Mouse (Mus musculus) embryonic facial prominence, embryonic 13.5 days (tissue): ENCODE data around the gene Cfd. TPM values are rescaled to one million over a fixed set of nuclear protein-coding genes. Genes with fewer than 3 reads are reported as not detected.
A peak's percentile ranks its signal among the peaks of the same experiment; 100 is the strongest.

Experiments
- ATAC-seq: fragments of 200-750 bp; cut with Nextera tagmentation; 2 replicates; pipeline ENCODE4 v1.8.0; 2017; ENCODE audit warnings: low read depth; ENCODE audit not compliant: insufficient number of reproducible peaks, insufficient read depth, low FRiP score, low TSS enrichment
- H3K27ac ChIP-seq: fragments of 300-500 bp; sonication (generic); 2 replicates; pipeline ENCODE4 v1.5.1; 2015; ENCODE audit warnings: moderate library complexity, mild to moderate bottlenecking, inconsistent platforms
- H3K27me3 ChIP-seq: fragments of 300-500 bp; sonication (generic); 2 replicates; pipeline ENCODE4 v1.6.1; 2015; ENCODE audit warnings: mild to moderate bottlenecking, inconsistent platforms
- H3K36me3 ChIP-seq: fragments of 300-500 bp; sonication (generic); 2 replicates; pipeline ENCODE4 v1.6.1; 2015; ENCODE audit warnings: mild to moderate bottlenecking, inconsistent platforms
- H3K4me1 ChIP-seq: fragments of 300-500 bp; sonication (generic); 2 replicates; pipeline ENCODE4 v1.6.1; 2015; ENCODE audit warnings: inconsistent platforms
- H3K4me2 ChIP-seq: fragments of 300-500 bp; sonication (generic); 2 replicates; pipeline ENCODE4 v1.6.1; 2015; ENCODE audit warnings: moderate library complexity, mild to moderate bottlenecking, inconsistent platforms
- H3K4me3 ChIP-seq: fragments of 300-500 bp; sonication (generic); 2 replicates; pipeline ENCODE4 v1.5.1; 2015; ENCODE audit warnings: mild to moderate bottlenecking, inconsistent platforms
- H3K9ac ChIP-seq: fragments of 300-500 bp; sonication (generic); 2 replicates; pipeline ENCODE4 v1.6.1; 2015; ENCODE audit warnings: mild to moderate bottlenecking, inconsistent platforms
- H3K9me3 ChIP-seq: fragments of 300-500 bp; sonication (generic); 2 replicates; pipeline ENCODE4 v1.6.1; 2016; ENCODE audit warnings: inconsistent platforms
- WGBS: fragments of 180-500 bp; shearing (Covaris S2); methylation state at CpG from one replicate; pipeline ENCODE4 v1.1.7; 2015; ENCODE audit warnings: mixed read lengths; 5-methylcytosine and 5-hydroxymethylcytosine counted together
- polyA plus RNA-seq: library from polyadenylated mRNA; unstranded; fragments of >200 nt; fragmentation: Nextera tagmentation; extraction: Ambion mirVana; gene quantifications from 2 replicates; pipeline ENCODE4 v1.2.1, GENCODE M21; 2015

The Cfd gene
- polyA plus RNA-seq, 1 experiment from 2014 or later, result not detected

DNA sequence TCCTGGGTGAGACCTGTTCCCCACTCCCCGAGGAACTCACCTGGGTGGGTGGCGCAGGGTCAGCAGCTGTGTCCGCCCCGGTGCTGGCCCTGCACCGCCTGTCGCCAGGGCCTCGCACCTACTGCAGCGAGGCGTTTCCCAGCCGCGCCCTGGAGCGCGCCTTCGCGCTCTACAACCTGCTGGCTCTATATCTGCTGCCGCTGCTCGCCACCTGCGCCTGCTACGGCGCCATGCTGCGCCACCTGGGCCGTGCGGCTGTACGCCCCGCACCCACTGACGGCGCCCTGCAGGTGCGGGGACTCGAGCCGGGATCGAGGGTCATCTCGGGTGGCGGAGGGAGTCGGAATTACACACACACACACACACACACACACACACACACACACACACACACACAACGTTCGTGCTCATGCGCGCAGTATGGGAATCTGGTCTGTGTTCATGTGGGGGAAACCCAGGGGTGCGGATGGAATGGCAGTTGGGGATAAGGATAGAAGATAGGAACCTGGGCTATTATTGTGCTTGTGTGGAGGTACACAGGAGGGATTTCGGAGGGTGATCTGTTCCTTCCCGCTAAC lies 30.4 kb downstream of the Cfd start, which contains the start of gene R3hdm4:
Gene R3hdm4, minus strand, starts transcription at position 251 of the 578 bp plus-strand sequence.
- peaks cover 50% of the 10 kb centered on the region for H3K4me1 ChIP-seq
- 4% methylated on average over 41 of the region's 41 CpGs for WGBS
- H3K27ac ChIP-seq, result no peak within 1 kb of the TSS
- H3K4me2 ChIP-seq, result peak within 1 kb of the TSS; percentile 56
- H3K9me3 ChIP-seq, result no peaks in the 10 kb centered on the region
- H3K27me3 ChIP-seq, result peaks cover 73% of the 10 kb centered on the region
- ATAC-seq, result no peak; the same call in 1 of the 2 replicates
- H3K36me3 ChIP-seq, result no peaks in the 10 kb centered on the region
- H3K9ac ChIP-seq, result peak within 1 kb of the TSS; percentile 62
- peak within 1 kb of the TSS; percentile 33 for H3K4me3 ChIP-seq

GRCm38 (mm10) chr10:79921572-79921971 lies 30.9 kb downstream of the Cfd start:
- Histone ChIP-seq H3K36me3 (no peaks in the 10 kb centered on the region), H3K4me2 (peak overlapping the region; percentile 56), H3K27me3 (peaks cover 73% of the 10 kb centered on the region), H3K27ac (no peak overlapping the region), H3K4me3 (peak overlapping the region; percentile 33), H3K4me1 (peaks cover 53% of the 10 kb centered on the region), H3K9ac (peak overlapping the region; percentile 62), H3K9me3 (no peaks in the 10 kb centered on the region)
- WGBS, result 1% methylated on average over 34 of the region's 34 CpGs
- ATAC-seq, result no peak

GRCm38 (mm10) chr10:79924998-79925784 lies 34.5 kb downstream of the Cfd start:
- ATAC-seq, result no peak
- Histone ChIP-seq H3K9ac (no peak overlapping the region), H3K36me3 (no peaks in the 10 kb centered on the region), H3K4me2 (peak overlapping the region; percentile 89), H3K4me3 (peak overlapping the region; percentile 95), H3K4me1 (peaks cover 47% of the 10 kb centered on the region), H3K27me3 (peaks cover 42% of the 10 kb centered on the region), H3K9me3 (no peaks in the 10 kb centered on the region), H3K27ac (peak overlapping the region; percentile 98)
- 11% methylated on average over 29 of the region's 29 CpGs for WGBS

DNA sequence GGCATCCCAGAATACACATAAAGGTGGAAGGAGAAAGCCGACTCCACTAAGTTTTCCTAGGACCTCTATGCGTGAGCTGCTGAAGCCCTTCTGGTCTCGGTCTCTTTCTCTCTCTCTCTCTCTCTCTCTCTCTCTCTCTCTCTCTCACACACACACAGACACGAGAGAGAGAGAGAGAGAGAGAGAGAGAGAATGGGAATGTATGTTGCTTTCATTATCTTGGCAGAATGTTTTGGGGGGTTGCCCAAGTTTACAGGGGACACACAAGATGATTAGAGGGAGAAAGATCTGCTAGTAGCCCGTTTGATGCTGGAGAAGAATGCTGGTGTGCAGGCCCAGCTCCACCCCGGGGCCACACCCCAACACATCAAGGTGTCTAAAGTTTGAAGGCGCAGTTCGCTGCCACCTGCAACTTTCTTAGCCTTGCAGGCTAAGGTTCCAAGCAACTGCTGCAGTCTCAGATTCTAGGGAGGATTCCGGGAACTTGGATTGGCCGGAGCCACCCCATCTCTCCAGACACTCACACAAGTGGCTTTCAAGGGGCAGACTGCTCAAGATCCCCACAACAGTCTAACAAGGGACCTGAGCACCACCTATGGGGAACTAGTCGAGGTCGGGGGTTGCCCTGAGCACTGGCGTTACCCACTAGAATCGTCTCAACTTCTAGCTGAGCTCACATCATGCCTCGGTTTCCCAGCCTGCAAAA lies 35.3 kb downstream of the Cfd start:
- H3K9ac ChIP-seq, result peak overlapping the region; percentile 96
- H3K27me3 ChIP-seq, result peaks cover 35% of the 10 kb centered on the region
- H3K27ac ChIP-seq, result peak overlapping the region; percentile 98
- peaks cover 42% of the 10 kb centered on the region for H3K4me1 ChIP-seq
- H3K4me2 ChIP-seq, result peak overlapping the region; percentile 89
- peak overlapping the region; percentile 95 for H3K4me3 ChIP-seq
- H3K9me3 ChIP-seq, result no peaks in the 10 kb centered on the region
- WGBS, result 8% methylated on average over 15 of the region's 15 CpGs
- H3K36me3 ChIP-seq, result peaks cover 4% of the 10 kb centered on the region
- ATAC-seq, result no peak

DNA sequence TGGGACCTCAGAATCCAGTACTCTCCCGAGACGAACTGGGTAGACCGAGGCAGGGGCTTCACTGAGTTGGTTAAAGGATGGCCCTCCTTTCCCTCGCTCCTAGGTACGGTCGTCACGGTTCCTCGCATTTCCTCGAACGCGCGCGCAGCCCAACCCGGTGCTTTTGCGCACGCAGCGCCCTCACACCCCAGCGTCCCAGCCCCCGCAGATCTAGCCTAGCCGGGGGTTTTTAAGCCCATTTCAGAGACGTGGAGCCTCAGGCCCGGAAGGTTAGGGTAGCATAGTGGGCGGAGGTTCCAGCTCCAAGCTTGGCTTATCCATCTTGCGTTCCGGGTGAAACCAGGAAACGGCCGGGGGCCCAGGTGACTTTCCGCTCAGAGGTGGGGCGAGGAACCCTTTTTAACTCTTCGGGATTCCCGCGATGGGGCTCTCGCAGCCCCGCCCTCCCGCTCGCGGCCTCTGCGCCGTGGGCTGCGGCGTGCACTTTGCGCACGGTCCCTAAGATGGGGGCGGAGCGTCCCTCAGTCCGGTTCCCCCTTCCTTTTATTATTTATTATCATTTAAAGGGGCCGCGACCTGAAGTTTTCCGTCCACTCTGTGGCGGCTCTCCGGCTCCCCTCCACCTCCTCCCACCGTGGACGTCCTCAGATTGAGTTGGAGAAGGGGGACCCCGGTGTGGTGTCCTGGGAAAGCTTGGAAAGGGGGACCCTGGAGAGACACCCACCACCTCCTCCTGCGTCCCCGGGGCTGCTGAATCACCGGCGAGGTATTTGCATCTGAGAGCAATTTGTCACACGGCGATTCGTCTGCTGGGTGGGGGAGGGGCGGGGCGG lies 36.1 kb downstream of the Cfd start, which contains the start of gene Arid3a:
Gene Arid3a, plus strand, starts transcription at position 553 of the 833 bp plus-strand sequence.
- Histone ChIP-seq H3K27me3 (peaks cover 27% of the 10 kb centered on the region), H3K27ac (peak within 1 kb of the TSS; percentile 98), H3K9me3 (no peaks in the 10 kb centered on the region), H3K4me2 (peak within 1 kb of the TSS; percentile 89), H3K9ac (peak within 1 kb of the TSS; percentile 96), H3K4me3 (peak within 1 kb of the TSS; percentile 95), H3K4me1 (peaks cover 37% of the 10 kb centered on the region), H3K36me3 (peaks cover 12% of the 10 kb centered on the region)
- 0% methylated on average over 63 of the region's 63 CpGs for WGBS
- peak; percentile 70 for ATAC-seq

- ATAC-seq, result 0 out of 2 replicates have a peak, but pooled peaks have one; percentile 8
- H3K9ac ChIP-seq, result peak overlapping the region; percentile 96
Observed at GRCm38 (mm10) chr10:79927324-79928029, 36.8 kb downstream of the Cfd start.

GRCm38 (mm10) chr10:79928030-79928694 lies 37.5 kb downstream of the Cfd start:
- no peak for ATAC-seq
- H3K27ac ChIP-seq, result peak overlapping the region; percentile 98
- H3K36me3 ChIP-seq, result peaks cover 27% of the 10 kb centered on the region
- 0% methylated on average over 24 of the region's 29 CpGs for WGBS
- H3K9me3 ChIP-seq, result no peaks in the 10 kb centered on the region
- H3K4me3 ChIP-seq, result peak overlapping the region; percentile 95
- peaks cover 13% of the 10 kb centered on the region for H3K27me3 ChIP-seq
- peaks cover 50% of the 10 kb centered on the region for H3K4me1 ChIP-seq
- H3K4me2 ChIP-seq, result peak overlapping the region; percentile 89
- peak overlapping the region; percentile 96 for H3K9ac ChIP-seq

More at GRCm38 (mm10) chr10:79927324-79928029, 36.8 kb downstream of the Cfd start:
- H3K4me3 ChIP-seq, result peak overlapping the region; percentile 95
- H3K27ac ChIP-seq, result peak overlapping the region; percentile 98
- peaks cover 20% of the 10 kb centered on the region for H3K36me3 ChIP-seq
- no peaks in the 10 kb centered on the region for H3K9me3 ChIP-seq
- H3K4me2 ChIP-seq, result peak overlapping the region; percentile 89
- peaks cover 43% of the 10 kb centered on the region for H3K4me1 ChIP-seq
- under 1% methylated on average over 53 of the region's 54 CpGs for WGBS
- H3K27me3 ChIP-seq, result peaks cover 20% of the 10 kb centered on the region

DNA sequence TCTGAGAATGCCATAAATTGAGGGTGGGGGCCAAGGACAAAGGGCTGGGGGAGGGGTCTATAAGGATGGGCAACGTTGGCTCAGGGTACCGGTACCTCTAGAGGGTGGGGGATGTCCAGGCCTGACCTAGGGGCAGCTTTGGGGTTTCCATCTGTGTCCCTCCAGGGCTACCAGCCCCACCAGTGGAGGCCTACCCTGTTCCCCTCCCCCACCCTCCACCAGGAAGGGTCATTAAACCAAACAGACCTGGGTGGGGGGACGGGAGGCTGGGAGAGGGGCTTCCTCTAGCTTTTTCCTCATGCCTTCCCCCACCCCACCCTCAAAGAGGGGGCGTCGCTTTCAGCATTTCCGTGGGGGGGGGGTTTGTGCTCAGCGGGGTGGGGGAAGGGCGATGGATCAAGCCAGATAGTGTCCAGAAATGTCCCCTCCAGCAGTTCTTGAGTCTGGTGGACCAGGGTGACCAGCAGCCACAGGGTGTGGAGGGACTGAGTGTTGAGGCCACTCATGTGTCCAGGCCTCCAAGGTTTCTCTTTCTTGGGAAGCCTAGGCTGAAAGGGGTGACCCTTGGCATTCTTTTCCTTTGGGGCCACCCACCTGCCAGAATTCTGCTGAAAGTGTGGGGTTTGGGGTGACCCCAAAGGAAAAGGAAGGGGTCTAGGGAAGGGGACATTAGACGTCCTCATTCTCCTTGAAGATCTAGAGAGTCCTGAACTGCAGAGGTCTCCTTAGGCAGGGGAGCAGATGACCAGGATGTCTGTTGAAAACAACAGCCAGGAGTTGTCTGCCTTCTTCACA lies 38.5 kb downstream of the Cfd start:
- Histone ChIP-seq H3K27me3 (peaks cover 3% of the 10 kb centered on the region), H3K36me3 (peaks cover 35% of the 10 kb centered on the region), H3K9ac (peak overlapping the region; percentile 96), H3K27ac (peak overlapping the region; percentile 16; the same call in 1 of the 2 replicates), H3K4me1 (peaks cover 59% of the 10 kb centered on the region), H3K4me3 (peak overlapping the region; percentile 95), H3K4me2 (peak overlapping the region; percentile 89), H3K9me3 (no peaks in the 10 kb centered on the region)
- no peak for ATAC-seq
- whole genome bisulfite sequencing, result 15% methylated on average over 9 of the region's 9 CpGs

GRCm38 (mm10) chr10:79929967-79930825 lies 39.5 kb downstream of the Cfd start:
- Histone ChIP-seq H3K4me3 (peak overlapping the region; percentile 95; the same call in 1 of the 2 replicates), H3K4me2 (peak overlapping the region; percentile 89; the same call in 1 of the 2 replicates), H3K27ac (no peak overlapping the region; the same call in 1 of the 2 replicates), H3K9ac (peak overlapping the region; percentile 96), H3K36me3 (peaks cover 43% of the 10 kb centered on the region), H3K9me3 (no peaks in the 10 kb centered on the region), H3K27me3 (no peaks in the 10 kb centered on the region), H3K4me1 (peaks cover 61% of the 10 kb centered on the region)
- 89% methylated on average over 18 of the region's 18 CpGs for WGBS
- ATAC-seq, result no peak
